Mouse (Mus musculus) ES-Bruce4 (cell line): Measurements from ENCODE around the gene Coil. TPM values are rescaled to one million over a fixed set of nuclear protein-coding genes. Genes with fewer than 3 reads are reported as not detected.

Experiments
- H3K27ac ChIP-seq: 2 replicates; pipeline ENCODE4 v1.5.1; 2012; ENCODE audit warnings: low read length, inconsistent platforms; ENCODE audit not compliant: insufficient read depth
- H3K27me3 ChIP-seq: 2 replicates; pipeline ENCODE4 v1.6.1; 2012; ENCODE audit warnings: mild to moderate bottlenecking, low read length, inconsistent platforms; ENCODE audit not compliant: control insufficient read depth, poor library complexity, insufficient read depth, severe bottlenecking
- H3K36me3 ChIP-seq: 2 replicates; pipeline ENCODE4 v1.6.1; 2012; ENCODE audit warnings: inconsistent platforms, mild to moderate bottlenecking, low read length, moderate library complexity; ENCODE audit not compliant: control insufficient read depth, poor library complexity, insufficient read depth, severe bottlenecking
- H3K4me1 ChIP-seq: one replicate; pipeline ENCODE4 v1.8.1; 2011; ENCODE audit warnings: low read length; ENCODE audit not compliant: control insufficient read depth, insufficient read depth
- H3K4me3 ChIP-seq: 2 replicates; pipeline ENCODE4 v1.5.1; 2011; ENCODE audit warnings: low read depth, mild to moderate bottlenecking, low read length
- H3K9ac ChIP-seq: 2 replicates; pipeline ENCODE4 v1.6.1; 2012; ENCODE audit warnings: low read depth, mild to moderate bottlenecking, inconsistent platforms; ENCODE audit not compliant: poor library complexity, severe bottlenecking
- H3K9me3 ChIP-seq: replicated peaks from 2 replicates; pipeline ENCODE4 v1.6.1; 2012; ENCODE audit warnings: mild to moderate bottlenecking, low read length, inconsistent platforms; ENCODE audit not compliant: control insufficient read depth, poor library complexity, insufficient read depth, severe bottlenecking
- CTCF ChIP-seq: IDR thresholded peaks from one replicate; pipeline ENCODE4 v1.8.1; 2011; ENCODE audit warnings: low read depth, low read length
- EP300 ChIP-seq: IDR thresholded peaks from 2 replicates; pipeline ENCODE4 v1.6.1; 2011; ENCODE audit warnings: low read depth, low read length; ENCODE audit not compliant: insufficient read depth
- POLR2A ChIP-seq: IDR thresholded peaks from one replicate; pipeline ENCODE4 v1.8.1; 2011; ENCODE audit warnings: low read length; ENCODE audit not compliant: insufficient read depth
- polyA plus RNA-seq: library from polyadenylated mRNA; stranded (reverse); fragments of >200 nt; gene quantifications from 2 replicates; pipeline ENCODE4 v1.2.4, GENCODE M21; 2011; ENCODE audit warnings: low read depth; ENCODE audit not compliant: missing spikeins, insufficient read depth, insufficient read length

Coil gene
- 32.7 and 33.5 TPM in 2 replicates for polyA plus RNA-seq

- H3K4me3 ChIP-seq = 0 out of 2 replicates have a peak within 1 kb of the TSS, but pooled peaks have one; percentile 18
- no peaks in the 10 kb centered on the region; the same call in 1 of the 2 replicates for H3K36me3 ChIP-seq
- no peaks in the 10 kb centered on the region for H3K9me3 ChIP-seq
- H3K27me3 ChIP-seq = no peaks in the 10 kb centered on the region
- TF ChIP-seq CTCF (no peak), EP300 (no peak), POLR2A (no peak)
- H3K4me1 ChIP-seq = peaks cover 2% of the 10 kb centered on the region
- H3K27ac ChIP-seq = no peak within 1 kb of the TSS
- H3K9ac ChIP-seq = no peak within 1 kb of the TSS
Measured at GRCm38 (mm10) chr11:88970202-88970732, at the start of gene Coil. Coil (plus strand) TSS chr11:88970252.

- no peaks in the 10 kb centered on the region for H3K27me3 ChIP-seq
- no peak for TF ChIP-seq CTCF
- no peak for TF ChIP-seq EP300
- TF ChIP-seq POLR2A = no peak
- H3K9me3 ChIP-seq = peaks cover 2% of the 10 kb centered on the region
- H3K9ac ChIP-seq = no peak overlapping the region
- H3K4me1 ChIP-seq = no peaks in the 10 kb centered on the region
- H3K36me3 ChIP-seq = peaks cover 84% of the 10 kb centered on the region
- H3K27ac ChIP-seq = no peak overlapping the region
- no peak overlapping the region for H3K4me3 ChIP-seq
Measured at GRCm38 (mm10) chr11:88926566-88926965, 43.5 kb upstream of the Coil start.

- no peak overlapping the region for H3K9ac ChIP-seq
- H3K4me1 ChIP-seq = peaks cover 2% of the 10 kb centered on the region
- peak overlapping the region; percentile 83 for H3K27ac ChIP-seq
- no peak overlapping the region for H3K4me3 ChIP-seq
- H3K27me3 ChIP-seq = no peaks in the 10 kb centered on the region
- H3K36me3 ChIP-seq = peaks cover 82% of the 10 kb centered on the region
- H3K9me3 ChIP-seq = peaks cover 16% of the 10 kb centered on the region
- no peak for TF ChIP-seq CTCF
- no peak for TF ChIP-seq POLR2A
- no peak for TF ChIP-seq EP300
Measured at GRCm38 (mm10) chr11:88931692-88932530, 38.1 kb upstream of the Coil start.

GRCm38 (mm10) chr11:88933030-88933429 is 37.0 kb upstream of the Coil start:
- Histone ChIP-seq H3K4me1 (peaks cover 2% of the 10 kb centered on the region), H3K27ac (peak overlapping the region; percentile 59), H3K9me3 (peaks cover 16% of the 10 kb centered on the region), H3K36me3 (peaks cover 74% of the 10 kb centered on the region), H3K4me3 (no peak overlapping the region), H3K9ac (no peak overlapping the region), H3K27me3 (no peaks in the 10 kb centered on the region)
- TF ChIP-seq EP300 (no peak), POLR2A (no peak), CTCF (no peak)

- H3K9ac ChIP-seq = no peak overlapping the region
- H3K4me3 ChIP-seq = no peak overlapping the region
- peaks cover 70% of the 10 kb centered on the region for H3K36me3 ChIP-seq
- peaks cover 2% of the 10 kb centered on the region for H3K4me1 ChIP-seq
- H3K27me3 ChIP-seq = no peaks in the 10 kb centered on the region
- H3K9me3 ChIP-seq = peaks cover 16% of the 10 kb centered on the region
- H3K27ac ChIP-seq = peak overlapping the region; percentile 59
- TF ChIP-seq EP300 (no peak), POLR2A (no peak), CTCF (no peak)
Measured at GRCm38 (mm10) chr11:88934089-88935000, 35.7 kb upstream of the Coil start.
